Mouse (Mus musculus): Measurements from ENCODE around the gene Klrd1. TPM values are rescaled to one million over a fixed set of nuclear protein-coding genes. Genes with fewer than 3 reads are reported as not detected.

The Klrd1 gene
- total RNA-seq (2014; rRNA removed) (not detected in 2 replicates), polyA plus RNA-seq (2015; fragmentation: Nextera tagmentation; extraction: Ambion mirVana) (not detected in 2 replicates)

DNA sequence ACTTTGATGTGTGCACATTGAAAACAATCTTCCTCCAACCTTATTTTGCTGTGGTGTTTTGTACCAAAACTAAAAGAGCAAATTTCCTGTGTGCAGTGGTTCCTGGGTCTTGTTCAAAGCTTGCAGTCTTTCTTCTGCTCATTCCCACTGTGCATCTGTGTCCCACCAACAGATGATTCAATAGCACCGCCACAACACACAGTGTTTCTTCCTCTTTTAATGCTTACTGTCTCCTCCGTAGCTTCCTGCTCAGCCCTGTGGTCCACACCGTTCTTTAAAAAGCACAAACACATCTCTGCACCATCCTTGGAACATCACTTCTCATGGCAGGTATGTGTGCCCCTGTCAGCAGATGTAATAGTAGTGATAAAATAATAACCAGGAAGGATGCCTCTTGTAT lies at the start of gene Klrd1:
Gene Klrd1, plus strand, starts transcription at position 275 of the 400 bp plus-strand sequence.
- DNase-seq (no peak), ATAC-seq (no peak)
- WGBS: 85% methylated on average over 3 of the region's 3 CpGs
- Histone ChIP-seq H3K4me3 (ENCODE audit: low read depth, low read length) (no peak within 1 kb of the TSS), H3K9ac (no peak within 1 kb of the TSS), H3K4me2 (ENCODE audit: low read depth) (no peak within 1 kb of the TSS), H3K4me1 (ENCODE audit: insufficient read depth) (no peaks in the 10 kb centered on the region), H3K27ac (ENCODE audit: low read depth, low read length) (no peak within 1 kb of the TSS), H3K27me3 (ENCODE audit: insufficient read depth, low read length) (no peaks in the 10 kb centered on the region), H3K36me3 (ENCODE audit: insufficient read depth) (no peaks in the 10 kb centered on the region), H3K9me3 (ENCODE audit: low read length) (no peaks in the 10 kb centered on the region)
- TF ChIP-seq CTCF (IDR thresholded peaks at IDR 0.05; ENCODE audit: low read depth): no peak

DNA sequence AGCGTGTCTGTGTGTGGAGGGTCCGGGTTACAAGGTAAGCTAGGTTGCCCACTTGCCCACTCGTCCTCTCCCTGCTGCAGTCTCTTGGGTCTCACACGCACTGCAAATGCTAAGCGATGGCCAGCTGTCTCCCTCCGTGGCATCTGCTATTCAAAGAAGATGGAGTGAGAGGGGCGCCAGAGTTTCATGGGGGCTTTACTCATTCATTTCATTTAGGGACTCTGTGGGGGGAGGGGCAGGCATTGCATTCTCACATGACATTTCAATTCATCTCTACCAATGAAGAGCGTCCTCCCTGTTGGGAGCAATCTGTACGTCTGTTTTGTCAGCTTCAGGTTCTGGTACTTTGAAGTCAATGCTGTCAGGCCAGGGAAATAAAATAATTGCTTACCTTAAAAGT lies 49.7 kb upstream of the Klrd1 start:
- no peak for ATAC-seq
- WGBS: 59% methylated on average over 9 of the region's 9 CpGs
- Histone ChIP-seq H3K4me2 (ENCODE audit: low read depth) (no peak overlapping the region), H3K4me1 (ENCODE audit: insufficient read depth) (no peaks in the 10 kb centered on the region), H3K27me3 (ENCODE audit: insufficient read depth, low read length) (no peaks in the 10 kb centered on the region), H3K9ac (no peak overlapping the region), H3K36me3 (ENCODE audit: insufficient read depth) (peaks cover 58% of the 10 kb centered on the region), H3K4me3 (ENCODE audit: low read depth, low read length) (no peak overlapping the region), H3K27ac (ENCODE audit: low read depth, low read length) (no peak overlapping the region), H3K9me3 (ENCODE audit: low read length) (no peaks in the 10 kb centered on the region)
- no peak for DNase-seq
- no peak for TF ChIP-seq CTCF (IDR thresholded peaks at IDR 0.05; ENCODE audit: low read depth)

DNA sequence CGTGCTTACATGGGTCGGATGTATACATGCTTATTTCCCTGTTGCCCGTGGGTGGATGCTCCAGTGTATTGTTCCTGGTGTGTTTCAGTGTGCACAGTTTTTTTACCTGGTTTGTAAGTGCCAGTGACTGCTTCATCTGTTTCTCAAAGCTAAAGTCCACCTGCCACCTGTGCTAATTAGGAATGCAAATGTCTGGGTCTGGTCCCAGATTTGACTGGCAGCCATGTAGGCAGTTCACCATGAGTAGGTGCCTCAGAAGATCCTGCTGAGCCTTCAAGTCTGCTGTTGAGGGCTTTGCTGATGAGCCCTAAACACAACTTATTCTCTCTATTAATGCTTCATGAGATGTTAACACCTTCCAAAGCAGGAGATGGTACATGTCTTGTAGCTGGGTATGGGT lies 49.0 kb upstream of the Klrd1 start:
- no peak overlapping the region for H3K4me2 ChIP-seq (ENCODE audit: low read depth)
- peaks cover 55% of the 10 kb centered on the region for H3K36me3 ChIP-seq (ENCODE audit: insufficient read depth)
- ATAC-seq (no peak), DNase-seq (no peak)
- H3K27ac ChIP-seq (ENCODE audit: low read depth, low read length): no peak overlapping the region
- no peaks in the 10 kb centered on the region for H3K27me3 ChIP-seq (ENCODE audit: insufficient read depth, low read length)
- no peak overlapping the region for H3K4me3 ChIP-seq (ENCODE audit: low read depth, low read length)
- no peaks in the 10 kb centered on the region for H3K9me3 ChIP-seq (ENCODE audit: low read length)
- H3K9ac ChIP-seq: no peak overlapping the region
- no peak for TF ChIP-seq CTCF (IDR thresholded peaks at IDR 0.05; ENCODE audit: low read depth)
- WGBS: 92% methylated on average over 3 of the region's 3 CpGs
- H3K4me1 ChIP-seq (ENCODE audit: insufficient read depth): no peaks in the 10 kb centered on the region

DNA sequence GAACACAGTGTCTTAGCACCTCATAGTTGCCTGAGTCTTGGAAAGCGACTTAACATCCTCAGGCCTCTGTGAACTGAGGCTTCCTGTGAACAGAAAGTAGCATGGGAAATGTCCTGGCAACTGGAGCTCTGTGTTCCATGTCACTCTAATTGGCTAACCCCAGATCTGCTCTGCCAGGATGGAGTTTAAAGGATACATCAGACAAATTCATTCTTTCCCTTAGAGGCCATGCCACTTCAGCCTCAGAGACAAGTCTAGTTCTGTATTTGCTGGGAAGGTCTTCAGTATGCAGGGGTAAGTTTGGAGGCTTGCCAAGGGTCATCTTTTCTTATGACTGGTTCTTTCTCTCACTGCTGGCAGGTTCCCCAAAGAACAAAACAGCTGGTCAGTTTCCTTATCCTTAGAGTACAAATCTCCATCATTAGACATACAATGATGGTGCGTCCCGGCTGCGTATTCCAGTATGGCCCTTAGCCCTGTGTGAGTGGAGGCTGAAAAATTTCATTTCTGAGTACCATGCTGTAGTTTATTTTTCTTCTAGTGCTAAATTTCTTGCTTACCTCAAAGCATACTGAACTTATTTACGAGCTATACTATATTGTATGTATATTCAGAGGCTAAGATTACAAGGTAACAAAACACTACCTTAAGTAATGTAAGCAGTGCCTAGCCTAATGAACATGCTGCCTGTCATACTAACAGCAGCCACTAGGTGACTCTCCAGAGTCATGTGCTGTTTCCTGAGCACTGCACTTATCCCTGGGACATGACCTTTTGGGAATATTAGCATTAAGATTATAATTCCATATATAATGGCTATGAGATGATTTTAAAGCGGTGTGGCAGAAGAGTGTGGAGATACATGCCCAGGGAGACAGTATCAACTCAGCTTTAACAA lies 47.6 kb upstream of the Klrd1 start:
- no peaks in the 10 kb centered on the region for H3K9me3 ChIP-seq (ENCODE audit: low read length)
- DNase-seq (peak; percentile 81), ATAC-seq (peak; percentile 84)
- H3K36me3 ChIP-seq (ENCODE audit: insufficient read depth): peaks cover 41% of the 10 kb centered on the region
- H3K9ac ChIP-seq: no peak overlapping the region
- no peaks in the 10 kb centered on the region for H3K4me1 ChIP-seq (ENCODE audit: insufficient read depth)
- no peak overlapping the region for H3K4me3 ChIP-seq (ENCODE audit: low read depth, low read length)
- 50% methylated on average over 6 of the region's 6 CpGs for WGBS
- no peaks in the 10 kb centered on the region for H3K27me3 ChIP-seq (ENCODE audit: insufficient read depth, low read length)
- TF ChIP-seq CTCF (IDR thresholded peaks at IDR 0.05; ENCODE audit: low read depth): peak; percentile 94
- H3K27ac ChIP-seq (ENCODE audit: low read depth, low read length): no peak overlapping the region
- H3K4me2 ChIP-seq (ENCODE audit: low read depth): no peak overlapping the region

DNA sequence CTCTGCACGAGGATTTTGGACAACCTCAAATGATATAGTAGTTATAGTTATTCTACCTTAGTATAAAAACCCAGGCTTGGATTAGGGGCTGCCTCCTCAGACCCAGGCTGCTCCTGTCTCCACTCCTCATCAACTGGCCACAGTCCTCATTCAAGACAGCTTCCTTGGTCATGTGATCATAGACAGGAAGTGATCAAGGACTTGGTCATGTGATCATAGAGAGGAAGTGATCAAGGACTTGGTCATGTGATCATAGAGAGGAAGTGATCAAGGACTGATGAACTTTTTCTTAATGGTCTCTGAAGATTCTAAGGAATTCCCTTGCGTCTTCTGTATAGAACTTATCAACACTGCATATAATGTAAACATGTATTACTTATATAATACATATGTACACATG lies 44.3 kb upstream of the Klrd1 start:
- Histone ChIP-seq H3K27ac (ENCODE audit: low read depth, low read length) (no peak overlapping the region), H3K9me3 (ENCODE audit: low read length) (no peaks in the 10 kb centered on the region), H3K36me3 (ENCODE audit: insufficient read depth) (peaks cover 9% of the 10 kb centered on the region; the same call in 1 of the 2 replicates), H3K4me2 (ENCODE audit: low read depth) (no peak overlapping the region), H3K4me3 (ENCODE audit: low read depth, low read length) (no peak overlapping the region), H3K4me1 (ENCODE audit: insufficient read depth) (no peaks in the 10 kb centered on the region), H3K9ac (no peak overlapping the region), H3K27me3 (ENCODE audit: insufficient read depth, low read length) (no peaks in the 10 kb centered on the region)
- WGBS: 88% methylated on average over 2 of the region's 2 CpGs
- no peak for DNase-seq
- no peak for TF ChIP-seq CTCF (IDR thresholded peaks at IDR 0.05; ENCODE audit: low read depth)
- ATAC-seq: no peak

DNA sequence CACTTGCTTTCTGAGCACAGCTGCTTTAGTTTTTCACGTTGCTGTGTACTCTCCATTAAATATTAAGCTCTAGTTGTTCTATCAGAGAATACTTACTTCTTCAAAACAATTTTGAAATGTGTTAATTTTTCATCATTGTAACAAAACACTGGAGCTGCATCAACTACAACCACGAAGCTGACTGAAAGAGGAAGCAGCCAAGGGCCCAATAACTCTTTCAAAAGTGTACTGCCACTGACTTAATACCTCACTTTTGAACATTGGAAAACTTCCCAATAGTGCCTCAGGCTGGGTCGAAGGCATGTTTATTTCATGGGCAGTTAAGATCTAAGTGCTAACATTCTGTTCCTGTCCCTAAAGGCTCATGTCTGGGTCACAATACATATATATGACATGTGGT lies 43.6 kb upstream of the Klrd1 start:
- ATAC-seq (no peak), DNase-seq (no peak)
- Histone ChIP-seq H3K9me3 (ENCODE audit: low read length) (no peaks in the 10 kb centered on the region), H3K4me3 (ENCODE audit: low read depth, low read length) (no peak overlapping the region), H3K4me2 (ENCODE audit: low read depth) (no peak overlapping the region), H3K36me3 (ENCODE audit: insufficient read depth) (0 out of 2 replicates have a peak, but pooled peaks cover 2% of the 10 kb centered on the region), H3K9ac (no peak overlapping the region), H3K4me1 (ENCODE audit: insufficient read depth) (no peaks in the 10 kb centered on the region), H3K27me3 (ENCODE audit: insufficient read depth, low read length) (no peaks in the 10 kb centered on the region), H3K27ac (ENCODE audit: low read depth, low read length) (no peak overlapping the region)
- WGBS: 75% methylated on average over 3 of the region's 3 CpGs
- no peak for TF ChIP-seq CTCF (IDR thresholded peaks at IDR 0.05; ENCODE audit: low read depth)

DNA sequence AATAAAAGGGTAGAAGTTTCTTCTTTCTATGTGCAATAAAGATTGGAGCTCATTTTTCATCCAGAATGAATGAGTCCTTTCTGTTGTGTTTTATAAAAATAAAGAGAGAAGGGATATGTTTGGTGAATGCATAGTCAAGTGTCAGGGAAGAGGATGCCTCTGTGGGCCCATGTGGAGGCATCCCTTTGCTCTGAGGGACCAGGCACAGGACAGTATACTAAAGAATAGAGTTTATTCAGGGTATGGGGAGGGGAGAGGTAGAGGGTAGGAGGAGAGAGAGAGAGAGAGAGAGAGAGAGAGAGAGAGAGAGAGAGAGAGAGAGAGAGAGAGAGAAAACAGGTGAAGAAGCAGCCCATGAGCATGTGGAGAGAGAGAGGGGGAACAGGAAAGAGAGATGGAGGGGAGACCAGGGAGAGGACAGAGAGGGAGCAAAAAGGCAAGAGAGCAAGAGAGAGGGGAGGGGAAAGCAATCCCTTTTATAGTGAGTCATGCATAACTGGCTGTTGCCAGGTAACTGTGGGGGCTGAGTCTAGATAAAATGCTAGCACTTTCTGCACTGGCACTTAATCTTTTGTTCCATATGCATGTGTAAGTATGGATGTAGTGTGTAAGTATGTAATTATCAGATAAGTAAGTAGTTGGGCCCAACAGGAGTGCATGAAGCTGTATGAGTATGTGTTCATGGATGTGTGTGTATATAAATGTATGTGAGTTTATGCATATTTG lies 34.1 kb upstream of the Klrd1 start:
- no peak overlapping the region for H3K27ac ChIP-seq (ENCODE audit: low read depth, low read length)
- H3K4me3 ChIP-seq (ENCODE audit: low read depth, low read length): no peak overlapping the region
- no peaks in the 10 kb centered on the region for H3K4me1 ChIP-seq (ENCODE audit: insufficient read depth)
- no peaks in the 10 kb centered on the region for H3K27me3 ChIP-seq (ENCODE audit: insufficient read depth, low read length)
- TF ChIP-seq CTCF (IDR thresholded peaks at IDR 0.05; ENCODE audit: low read depth): no peak
- DNase-seq (peak; percentile 23), ATAC-seq (peak; percentile 62)
- no peaks in the 10 kb centered on the region for H3K9me3 ChIP-seq (ENCODE audit: low read length)
- H3K4me2 ChIP-seq (ENCODE audit: low read depth): no peak overlapping the region
- no peak overlapping the region for H3K9ac ChIP-seq
- no peaks in the 10 kb centered on the region for H3K36me3 ChIP-seq (ENCODE audit: insufficient read depth)
